Mouse (Mus musculus): ENCODE data around the gene Rufy4. TPM values are rescaled to one million over a fixed set of nuclear protein-coding genes. Genes with fewer than 3 reads are reported as not detected.
A peak's percentile ranks its signal among the peaks of the same experiment; 100 is the strongest.

Gene Rufy4
- 0.56 and 0.66 TPM in 2 replicates for polyA plus RNA-seq (2014; fragmentation: Nextera tagmentation; extraction: Ambion mirVana)

- DNase-seq (ENCODE audit: low spot score) (peak; percentile 84), ATAC-seq (ENCODE audit: low FRiP score) (peak; percentile 47)
- no peaks in the 10 kb centered on the region for H3K9me3 ChIP-seq (ENCODE audit: control insufficient read depth, low read length)
- peak within 1 kb of the TSS; percentile 53 for H3K4me3 ChIP-seq (ENCODE audit: low read depth, low read length)
- 2% methylated on average over 12 of the region's 12 CpGs for WGBS
- H3K27ac ChIP-seq (ENCODE audit: low read depth, low read length): peak within 1 kb of the TSS; percentile 33; the same call in 1 of the 2 replicates
- peak within 1 kb of the TSS; percentile 63 for H3K9ac ChIP-seq (ENCODE audit: low read depth, low read length)
- 0 out of 2 replicates have a peak, but pooled peaks cover 4% of the 10 kb centered on the region for H3K4me1 ChIP-seq (replicated peaks; ENCODE audit: control insufficient read depth, insufficient read depth, low read length)
- H3K4me2 ChIP-seq (replicated peaks; ENCODE audit: low read depth, low read length): peak within 1 kb of the TSS; percentile 95
- peaks cover 7% of the 10 kb centered on the region for H3K27me3 ChIP-seq (ENCODE audit: control insufficient read depth, insufficient read depth, low read length)
- no peaks in the 10 kb centered on the region for H3K36me3 ChIP-seq (ENCODE audit: control insufficient read depth, insufficient read depth, low read length)
These were observed at the start of gene Rufy4 for GRCm38 (mm10) chr1:74124991-74125552. Gene Rufy4 (plus strand): TSS chr1:74125541.

DNA sequence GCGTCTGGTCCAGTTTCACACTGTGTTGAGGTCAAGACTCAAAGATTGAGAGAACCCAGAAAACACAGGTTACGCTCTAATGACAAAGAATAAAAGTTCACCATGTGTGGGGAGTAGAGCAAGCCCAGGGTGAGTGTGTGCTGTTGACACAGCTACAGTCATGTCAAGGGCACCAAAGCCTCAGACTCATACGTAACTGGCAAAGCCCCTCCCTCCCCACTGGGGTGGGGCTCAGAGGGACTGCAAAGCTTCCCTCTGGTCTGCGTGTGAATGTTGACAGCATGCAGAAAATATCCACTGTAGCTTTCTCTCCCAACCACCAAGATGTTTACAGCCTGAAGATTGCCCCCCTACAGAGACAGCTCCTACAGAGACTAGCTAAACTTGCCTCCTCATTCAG, 49.1 kb upstream of the Rufy4 start:
- WGBS: 85% methylated on average over 4 of the region's 4 CpGs
- DNase-seq (ENCODE audit: low spot score) (no peak), ATAC-seq (ENCODE audit: low FRiP score) (no peak)
- no peaks in the 10 kb centered on the region for H3K36me3 ChIP-seq (ENCODE audit: control insufficient read depth, insufficient read depth, low read length)
- no peak overlapping the region for H3K4me3 ChIP-seq (ENCODE audit: low read depth, low read length)
- no peaks in the 10 kb centered on the region for H3K9me3 ChIP-seq (ENCODE audit: control insufficient read depth, low read length)
- no peak overlapping the region for H3K4me2 ChIP-seq (replicated peaks; ENCODE audit: low read depth, low read length)
- no peak overlapping the region for H3K9ac ChIP-seq (ENCODE audit: low read depth, low read length)
- no peak overlapping the region for H3K27ac ChIP-seq (ENCODE audit: low read depth, low read length)
- no peaks in the 10 kb centered on the region for H3K4me1 ChIP-seq (replicated peaks; ENCODE audit: control insufficient read depth, insufficient read depth, low read length)
- H3K27me3 ChIP-seq (ENCODE audit: control insufficient read depth, insufficient read depth, low read length): no peaks in the 10 kb centered on the region

DNA sequence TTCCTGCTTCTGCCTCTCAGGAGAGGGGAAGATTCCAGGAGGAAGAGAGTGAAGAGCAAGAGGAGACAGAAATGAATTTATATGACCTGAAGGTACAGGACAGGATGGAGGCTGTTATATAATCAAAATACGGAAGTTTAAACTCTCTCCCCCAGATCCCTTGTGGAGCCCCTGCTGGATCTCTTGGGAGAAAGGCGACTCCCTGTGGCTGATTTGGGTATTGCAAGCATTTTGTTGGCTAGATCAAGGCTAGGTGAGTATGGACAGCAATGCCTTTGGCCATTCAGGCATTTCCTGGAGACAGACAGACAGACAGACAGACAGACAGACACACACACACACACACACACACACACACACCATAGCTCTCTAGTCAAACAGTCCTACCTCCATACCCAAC, 48.0 kb upstream of the Rufy4 start:
- no peaks in the 10 kb centered on the region; the same call in 1 of the 2 replicates for H3K4me1 ChIP-seq (replicated peaks; ENCODE audit: control insufficient read depth, insufficient read depth, low read length)
- no peak overlapping the region for H3K4me3 ChIP-seq (ENCODE audit: low read depth, low read length)
- H3K36me3 ChIP-seq (ENCODE audit: control insufficient read depth, insufficient read depth, low read length): no peaks in the 10 kb centered on the region
- ATAC-seq (ENCODE audit: low FRiP score): no peak
- no peaks in the 10 kb centered on the region for H3K9me3 ChIP-seq (ENCODE audit: control insufficient read depth, low read length)
- DNase-seq (ENCODE audit: low spot score): peak; percentile 86
- WGBS: 21% methylated on average over 2 of the region's 2 CpGs
- H3K4me2 ChIP-seq (replicated peaks; ENCODE audit: low read depth, low read length): no peak overlapping the region
- no peak overlapping the region for H3K9ac ChIP-seq (ENCODE audit: low read depth, low read length)
- no peak overlapping the region for H3K27ac ChIP-seq (ENCODE audit: low read depth, low read length)
- H3K27me3 ChIP-seq (ENCODE audit: control insufficient read depth, insufficient read depth, low read length): no peaks in the 10 kb centered on the region

GRCm38 (mm10) chr1:74081573-74081989, 43.8 kb upstream of the Rufy4 start:
- H3K4me2 ChIP-seq (replicated peaks; ENCODE audit: low read depth, low read length): no peak overlapping the region
- DNase-seq (ENCODE audit: low spot score): no peak
- no peaks in the 10 kb centered on the region; the same call in 1 of the 2 replicates for H3K4me1 ChIP-seq (replicated peaks; ENCODE audit: control insufficient read depth, insufficient read depth, low read length)
- no peaks in the 10 kb centered on the region for H3K36me3 ChIP-seq (ENCODE audit: control insufficient read depth, insufficient read depth, low read length)
- 55% methylated on average over 2 of the region's 2 CpGs for WGBS
- no peaks in the 10 kb centered on the region for H3K9me3 ChIP-seq (ENCODE audit: control insufficient read depth, low read length)
- H3K27ac ChIP-seq (ENCODE audit: low read depth, low read length): no peak overlapping the region
- H3K27me3 ChIP-seq (ENCODE audit: control insufficient read depth, insufficient read depth, low read length): no peaks in the 10 kb centered on the region
- H3K9ac ChIP-seq (ENCODE audit: low read depth, low read length): no peak overlapping the region
- no peak for ATAC-seq (ENCODE audit: low FRiP score)
- H3K4me3 ChIP-seq (ENCODE audit: low read depth, low read length): no peak overlapping the region

DNA sequence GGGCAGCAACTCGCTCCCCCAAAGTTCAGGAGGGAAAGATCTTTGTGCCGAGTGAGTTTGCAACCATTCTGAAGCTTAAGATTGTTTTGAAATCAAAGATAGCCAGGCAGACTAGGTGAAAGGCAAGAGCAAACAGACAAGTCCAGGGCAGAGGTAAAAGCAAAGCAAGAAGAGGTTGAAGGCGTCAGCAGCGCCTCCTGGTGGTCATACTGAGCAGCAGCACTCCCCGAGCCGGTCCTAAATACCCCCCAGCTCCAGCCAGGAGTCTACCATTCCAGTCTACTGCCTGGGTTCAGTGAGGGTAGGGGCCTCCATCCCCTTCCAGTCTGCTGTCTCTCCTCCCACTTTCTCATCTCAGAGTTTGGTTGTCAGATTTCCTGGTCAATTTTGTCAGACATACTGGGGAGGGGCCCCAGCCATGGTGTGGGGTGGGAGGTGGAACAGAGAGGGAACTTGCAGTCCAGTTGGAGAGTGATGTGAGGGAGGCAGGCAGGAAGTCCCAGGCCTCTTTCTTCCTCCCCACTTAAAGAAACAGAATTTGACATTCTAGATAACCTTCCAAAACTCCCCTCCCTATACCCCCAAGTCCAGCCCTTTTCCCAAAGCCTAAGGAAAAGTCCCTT, 42.4 kb upstream of the Rufy4 start:
- Histone ChIP-seq H3K4me1 (replicated peaks; ENCODE audit: control insufficient read depth, insufficient read depth, low read length) (no peaks in the 10 kb centered on the region; the same call in 1 of the 2 replicates), H3K4me3 (ENCODE audit: low read depth, low read length) (no peak overlapping the region), H3K9me3 (ENCODE audit: control insufficient read depth, low read length) (no peaks in the 10 kb centered on the region), H3K27ac (ENCODE audit: low read depth, low read length) (no peak overlapping the region), H3K4me2 (replicated peaks; ENCODE audit: low read depth, low read length) (no peak overlapping the region), H3K36me3 (ENCODE audit: control insufficient read depth, insufficient read depth, low read length) (no peaks in the 10 kb centered on the region), H3K27me3 (ENCODE audit: control insufficient read depth, insufficient read depth, low read length) (no peaks in the 10 kb centered on the region), H3K9ac (ENCODE audit: low read depth, low read length) (no peak overlapping the region)
- no peak for ATAC-seq (ENCODE audit: low FRiP score)
- peak; percentile 80 for DNase-seq (ENCODE audit: low spot score)
- 19% methylated on average over 6 of the region's 6 CpGs for whole genome bisulfite sequencing

- no peak overlapping the region for H3K4me2 ChIP-seq (replicated peaks; ENCODE audit: low read depth, low read length)
- no peak overlapping the region for H3K9ac ChIP-seq (ENCODE audit: low read depth, low read length)
- WGBS: 60% methylated on average over 6 of the region's 6 CpGs
- DNase-seq (ENCODE audit: low spot score) (no peak), ATAC-seq (ENCODE audit: low FRiP score) (no peak)
- no peaks in the 10 kb centered on the region for H3K36me3 ChIP-seq (ENCODE audit: control insufficient read depth, insufficient read depth, low read length)
- no peaks in the 10 kb centered on the region for H3K27me3 ChIP-seq (ENCODE audit: control insufficient read depth, insufficient read depth, low read length)
- no peaks in the 10 kb centered on the region; the same call in 1 of the 2 replicates for H3K4me1 ChIP-seq (replicated peaks; ENCODE audit: control insufficient read depth, insufficient read depth, low read length)
- no peak overlapping the region for H3K4me3 ChIP-seq (ENCODE audit: low read depth, low read length)
- H3K9me3 ChIP-seq (ENCODE audit: control insufficient read depth, low read length): no peaks in the 10 kb centered on the region
- H3K27ac ChIP-seq (ENCODE audit: low read depth, low read length): no peak overlapping the region
These were observed 41.2 kb upstream of the Rufy4 start for GRCm38 (mm10) chr1:74084065-74084705.

DNA sequence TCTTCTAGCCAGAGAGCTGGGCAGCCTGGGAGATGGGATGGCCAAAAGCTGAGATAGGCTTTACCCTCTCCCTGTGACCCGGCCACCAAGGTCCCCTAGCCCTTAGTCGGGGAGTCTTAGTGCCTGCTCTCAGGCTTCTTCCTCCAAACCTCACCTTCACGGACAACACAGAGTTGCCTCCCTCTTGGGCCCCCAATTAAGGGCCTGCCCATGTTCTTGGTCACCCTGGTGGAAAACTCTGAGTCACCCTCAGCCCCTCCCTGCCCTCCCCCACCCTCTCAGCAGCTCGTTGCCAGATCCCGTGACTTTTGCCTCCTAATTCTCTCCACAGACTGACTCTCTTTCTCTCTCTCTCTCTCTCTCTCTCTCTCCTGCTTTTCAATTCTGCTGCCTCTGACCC, 40.6 kb upstream of the Rufy4 start:
- no peaks in the 10 kb centered on the region for H3K9me3 ChIP-seq (ENCODE audit: control insufficient read depth, low read length)
- H3K4me3 ChIP-seq (ENCODE audit: low read depth, low read length): no peak overlapping the region
- no peak overlapping the region for H3K27ac ChIP-seq (ENCODE audit: low read depth, low read length)
- no peak overlapping the region for H3K9ac ChIP-seq (ENCODE audit: low read depth, low read length)
- H3K36me3 ChIP-seq (ENCODE audit: control insufficient read depth, insufficient read depth, low read length): no peaks in the 10 kb centered on the region
- H3K27me3 ChIP-seq (ENCODE audit: control insufficient read depth, insufficient read depth, low read length): no peaks in the 10 kb centered on the region
- ATAC-seq (ENCODE audit: low FRiP score) (no peak), DNase-seq (ENCODE audit: low spot score) (no peak)
- no peak overlapping the region for H3K4me2 ChIP-seq (replicated peaks; ENCODE audit: low read depth, low read length)
- 56% methylated on average over 5 of the region's 5 CpGs for WGBS
- H3K4me1 ChIP-seq (replicated peaks; ENCODE audit: control insufficient read depth, insufficient read depth, low read length): no peaks in the 10 kb centered on the region; the same call in 1 of the 2 replicates

- Histone ChIP-seq H3K4me3 (ENCODE audit: low read depth, low read length) (no peak overlapping the region), H3K9me3 (ENCODE audit: control insufficient read depth, low read length) (no peaks in the 10 kb centered on the region), H3K4me2 (replicated peaks; ENCODE audit: low read depth, low read length) (no peak overlapping the region), H3K27ac (ENCODE audit: low read depth, low read length) (no peak overlapping the region), H3K36me3 (ENCODE audit: control insufficient read depth, insufficient read depth, low read length) (no peaks in the 10 kb centered on the region), H3K27me3 (ENCODE audit: control insufficient read depth, insufficient read depth, low read length) (no peaks in the 10 kb centered on the region), H3K4me1 (replicated peaks; ENCODE audit: control insufficient read depth, insufficient read depth, low read length) (peaks cover 2% of the 10 kb centered on the region; the same call in 1 of the 2 replicates), H3K9ac (ENCODE audit: low read depth, low read length) (no peak overlapping the region)
- DNase-seq (ENCODE audit: low spot score) (no peak), ATAC-seq (ENCODE audit: low FRiP score) (no peak)
- 87% methylated on average over 7 of the region's 7 CpGs for WGBS
These were observed 39.8 kb upstream of the Rufy4 start for GRCm38 (mm10) chr1:74085566-74085965.
